Mouse (Mus musculus) heart, postnatal 36 days (tissue): ENCODE measurements around the gene Pakap. TPM values are rescaled to one million over a fixed set of nuclear protein-coding genes. Genes with fewer than 3 reads are reported as not detected.

Source experiments
- DNase-seq, 2 experiments: peaks; one replicate each; pipeline ENCODE4 v3.0.0; 2021 to 2022
- intact Hi-C: fragments of 180-260 bp; cut with DNase I; formaldehyde crosslinking; loops from one replicate; pipeline ENCODE4 v1.15.1; 2025
- total RNA-seq, 2 experiments: library from RNA; stranded (reverse); gene quantifications; 2 replicates each; pipeline ENCODE4 v1.2.3; 2021

Pakap gene
- total RNA-seq, 2 experiments from 2014 or later, result 33.1 to 33.7 TPM

DNA sequence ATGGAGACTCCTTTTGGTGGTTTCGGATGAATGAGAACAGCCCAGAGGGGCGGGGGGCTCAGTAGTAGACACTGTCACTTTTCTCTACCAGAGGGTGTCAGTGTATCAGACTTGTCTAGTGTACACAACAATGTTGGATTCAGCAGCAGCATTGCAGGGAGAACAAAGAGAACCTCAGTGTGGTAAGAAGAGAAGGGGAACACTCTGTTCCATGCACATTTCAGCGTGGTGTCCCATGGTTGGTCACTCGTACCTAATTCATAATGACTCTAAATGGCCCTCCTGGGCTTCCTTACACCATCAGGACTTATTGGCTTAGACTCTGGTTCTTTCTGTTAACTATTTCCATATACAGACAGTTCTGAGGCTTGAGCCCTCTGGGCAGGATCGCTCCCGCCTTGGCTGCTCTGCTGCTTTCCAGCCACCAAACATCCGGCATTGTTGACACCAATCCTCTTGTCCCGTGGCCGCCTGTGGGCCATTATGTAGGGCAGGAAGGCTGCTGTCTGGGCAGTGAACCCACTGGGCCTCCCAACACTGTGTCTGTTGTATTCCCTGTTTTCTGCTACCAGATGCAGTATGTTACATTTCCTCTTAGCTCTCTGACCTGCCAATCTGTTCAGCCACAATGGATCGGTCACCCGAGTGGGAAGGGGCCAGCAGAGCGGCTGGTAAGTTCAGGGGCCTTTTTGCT lies 130.1 kb downstream of the Pakap start:
- intact Hi-C loops, result no loop called here

DNA sequence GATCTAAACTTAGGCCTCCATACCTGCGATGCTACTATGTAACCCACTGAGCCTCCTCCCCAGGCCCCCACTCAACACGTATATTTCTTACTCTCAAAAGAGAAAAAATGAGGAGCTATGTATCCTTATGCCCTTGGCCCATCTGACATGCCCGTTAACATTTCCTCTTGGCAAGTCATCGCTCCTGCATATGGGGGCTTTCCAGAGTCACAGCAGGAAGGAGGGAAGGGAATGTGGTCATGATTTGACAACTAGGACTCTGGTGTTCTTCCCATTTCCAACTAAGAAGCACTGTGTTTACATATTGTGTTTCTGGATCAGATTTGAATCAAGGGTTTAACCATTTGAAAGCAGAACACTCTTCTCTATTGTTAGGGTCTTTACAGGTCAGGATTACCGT lies 133.6 kb downstream of the Pakap start:
- intact Hi-C loops, result no loop called here
- no peak for DNase-seq

More for the DNA sequence above, 130.1 kb downstream of the Pakap start:
- no peak for DNase-seq

GRCm38 (mm10) chr4:57703574-57704470 lies 135.8 kb downstream of the Pakap start:
- intact Hi-C loops, result no loop called here
- DNase-seq, result no peak

GRCm38 (mm10) chr4:57704575-57704974 lies 136.6 kb downstream of the Pakap start:
- intact Hi-C loops, result no loop called here
- no peak for DNase-seq

DNA sequence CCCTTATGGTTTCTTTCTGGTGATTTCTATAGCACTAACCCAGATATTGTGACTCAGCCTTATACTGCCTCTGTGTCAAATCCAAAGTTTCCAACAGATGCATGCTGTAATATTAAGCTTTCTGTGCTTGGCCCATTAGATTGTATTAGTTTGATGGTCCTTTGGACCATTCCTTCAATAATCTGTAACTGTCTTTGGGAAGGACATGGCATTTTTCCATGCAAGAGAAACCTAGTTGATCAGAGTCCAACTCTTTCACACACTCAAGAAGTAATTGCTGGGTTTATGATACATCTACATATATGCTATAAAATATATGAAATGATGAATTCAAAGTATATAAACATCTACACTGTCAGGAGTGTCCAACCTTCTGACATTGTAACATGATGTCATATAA lies 147.9 kb downstream of the Pakap start:
- DNase-seq, result no peak
- intact Hi-C loops, result loop anchor here (2.0 kb wide), 1 partner anchor 43 kb away; no protein-coding TSS in a partner anchor

- intact Hi-C loops, result loop anchor here (2.0 kb wide), 1 partner anchor 44 kb away; no protein-coding TSS in a partner anchor
- DNase-seq, result no peak
Observed at GRCm38 (mm10) chr4:57716735-57717134, 148.8 kb downstream of the Pakap start.

DNA sequence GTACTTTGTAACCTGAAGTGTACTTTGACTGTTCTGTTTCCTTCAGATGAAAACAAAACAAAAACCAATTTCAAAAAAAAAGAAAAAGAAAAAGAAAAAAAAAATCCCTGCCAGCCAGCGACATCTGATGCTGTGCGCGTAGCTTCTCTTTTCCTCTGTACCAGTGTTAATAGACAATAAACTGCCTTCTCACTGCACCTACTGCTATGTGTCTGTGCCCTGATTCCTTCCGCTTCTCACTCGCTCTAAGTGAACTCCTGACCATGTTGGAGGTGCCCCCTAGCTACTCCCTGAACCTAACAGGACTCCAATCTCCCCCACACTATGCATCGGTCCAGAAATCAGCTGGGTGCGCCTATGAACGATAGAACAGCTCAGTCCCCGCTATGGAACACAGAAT lies 149.4 kb downstream of the Pakap start, which contains the start of gene Akap2:
Akap2 (plus strand) TSS at position 304 of the 400 bp plus-strand sequence.
- intact Hi-C loops, result loop anchor here (2.0 kb wide), 1 partner anchor 45 kb away; no protein-coding TSS in a partner anchor
- DNase-seq, result no peak

GRCm38 (mm10) chr4:57719370-57719769 lies 151.4 kb downstream of the Pakap start:
- intact Hi-C loops, result no loop called here
- no peak for DNase-seq

GRCm38 (mm10) chr4:57720869-57721361 lies 152.9 kb downstream of the Pakap start:
- no peak for DNase-seq
- intact Hi-C loops, result loop anchor here (5.0 kb wide), 1 partner anchor 161 kb away; no protein-coding TSS in a partner anchor

- DNase-seq, result no peak
- intact Hi-C loops, result loop anchor here (5.0 kb wide), 1 partner anchor 160 kb away; no protein-coding TSS in a partner anchor
Observed at GRCm38 (mm10) chr4:57722296-57722695, 154.3 kb downstream of the Pakap start.

DNA sequence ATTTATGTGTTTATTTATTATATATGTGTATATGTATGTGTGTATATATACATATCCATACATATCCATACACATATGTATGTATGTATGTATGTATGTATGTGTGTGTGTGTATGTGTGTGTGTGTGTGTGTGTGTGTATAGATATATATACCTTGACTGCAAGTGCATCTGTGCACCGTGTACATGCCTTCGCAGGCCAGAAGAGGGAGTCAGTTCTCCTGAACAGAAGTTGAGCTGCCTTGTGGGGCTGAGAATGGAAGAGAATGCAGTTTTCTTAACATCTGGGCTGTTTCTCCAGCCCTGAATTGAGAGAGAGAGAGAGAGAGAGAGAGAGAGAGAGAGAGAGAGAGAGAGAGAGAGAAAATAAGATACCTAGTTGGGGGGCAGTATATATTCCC lies 155.7 kb downstream of the Pakap start:
- intact Hi-C loops, result loop anchor here (5.0 kb wide), 1 partner anchor 159 kb away; no protein-coding TSS in a partner anchor
- no peak for DNase-seq

- no peak for DNase-seq
- intact Hi-C loops, result loop anchor here (5.0 kb wide), 1 partner anchor 52 kb away; no protein-coding TSS in a partner anchor
Observed at GRCm38 (mm10) chr4:57725569-57725968, 157.6 kb downstream of the Pakap start.

DNA sequence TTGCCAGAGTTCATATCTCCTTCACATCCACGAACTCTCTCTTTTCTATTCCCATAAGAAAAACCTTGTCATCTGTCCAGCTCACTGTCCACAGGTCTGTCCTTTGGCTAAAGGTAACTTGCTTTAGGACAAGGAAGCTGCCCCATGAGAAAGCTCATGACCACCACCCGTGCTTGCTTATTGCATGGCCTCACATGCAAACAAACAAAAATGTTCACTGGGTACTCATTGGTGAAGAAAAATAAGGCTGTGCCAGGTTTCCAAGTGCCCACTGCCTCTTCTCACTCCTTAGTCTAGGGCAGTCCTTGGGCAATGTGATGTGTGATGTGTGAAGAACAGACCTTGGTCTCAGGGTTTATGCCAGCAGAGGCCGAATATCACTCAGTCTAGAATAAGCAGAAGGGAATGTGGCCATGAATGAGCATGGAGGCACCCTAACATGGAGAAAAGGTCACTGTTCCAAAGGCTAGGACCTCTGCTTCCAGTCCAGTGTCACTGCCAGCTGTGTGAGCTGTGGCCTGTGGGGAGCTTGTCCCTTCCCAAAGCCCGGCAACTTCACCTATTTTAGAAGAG lies 160.7 kb downstream of the Pakap start:
- intact Hi-C loops, result loop anchor here (5.0 kb wide), 1 partner anchor 49 kb away; no protein-coding TSS in a partner anchor
- no peak for DNase-seq

DNA sequence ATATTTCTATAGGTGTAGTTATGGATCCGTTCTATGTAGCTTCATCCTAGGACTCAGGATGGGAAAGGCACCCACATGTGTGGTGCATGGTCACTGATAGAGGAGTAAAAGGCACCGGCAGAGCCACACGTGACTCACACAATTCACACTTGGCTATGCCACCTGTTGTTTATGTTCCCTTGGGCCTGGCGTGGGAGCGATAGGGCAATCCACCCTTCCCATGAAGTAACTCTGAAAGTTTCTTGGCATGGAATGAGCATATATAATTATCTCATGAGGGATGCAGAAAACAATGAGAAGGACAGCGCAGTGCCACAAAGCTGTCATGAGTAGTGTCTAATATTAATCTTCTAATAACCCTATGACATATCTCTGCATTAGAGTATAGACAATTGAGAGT lies 162.1 kb downstream of the Pakap start:
- intact Hi-C loops, result no loop called here

DNA sequence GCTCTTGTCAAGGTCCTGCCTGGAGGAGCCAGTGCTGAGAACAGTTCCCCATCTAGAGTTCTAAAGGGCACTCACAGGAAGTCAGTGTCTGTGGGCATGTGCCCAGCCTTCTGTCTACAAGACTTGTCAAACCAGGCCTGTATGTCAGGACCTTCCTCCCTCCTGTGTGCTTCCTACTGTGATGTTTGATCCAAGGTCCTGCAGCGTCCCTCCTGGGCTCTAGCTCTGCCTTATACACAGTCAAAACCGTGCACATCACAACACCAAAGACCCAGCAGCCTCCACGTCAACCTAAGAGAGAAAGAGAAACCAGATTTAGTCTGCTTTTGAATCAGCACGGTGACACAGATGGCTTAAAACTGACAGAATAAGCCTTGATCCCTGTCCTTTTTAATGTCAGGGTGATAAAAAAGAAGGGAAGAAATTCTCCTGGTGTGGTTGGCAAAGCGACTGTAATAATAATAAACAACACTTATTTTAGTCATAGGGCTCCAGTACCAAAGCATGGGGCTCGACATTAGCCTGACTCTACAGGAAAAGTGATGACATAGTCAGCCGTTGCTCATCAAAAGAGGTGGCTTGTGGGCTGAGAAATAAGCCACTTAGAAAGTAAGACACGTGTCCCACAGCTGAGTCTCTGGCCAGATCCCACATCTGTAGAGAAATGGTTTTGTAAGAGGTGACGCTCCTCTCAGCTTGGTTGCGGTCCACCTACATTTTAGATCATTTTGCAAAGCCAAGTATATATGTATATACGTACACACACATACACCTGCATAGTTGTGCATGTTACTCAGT lies 163.0 kb downstream of the Pakap start:
- intact Hi-C loops, result no loop called here
- DNase-seq, result no peak

More for the DNA sequence above, 162.1 kb downstream of the Pakap start:
- DNase-seq, result no peak

GRCm38 (mm10) chr4:57732351-57732750 lies 164.4 kb downstream of the Pakap start:
- intact Hi-C loops, result no loop called here
- DNase-seq, result no peak

DNA sequence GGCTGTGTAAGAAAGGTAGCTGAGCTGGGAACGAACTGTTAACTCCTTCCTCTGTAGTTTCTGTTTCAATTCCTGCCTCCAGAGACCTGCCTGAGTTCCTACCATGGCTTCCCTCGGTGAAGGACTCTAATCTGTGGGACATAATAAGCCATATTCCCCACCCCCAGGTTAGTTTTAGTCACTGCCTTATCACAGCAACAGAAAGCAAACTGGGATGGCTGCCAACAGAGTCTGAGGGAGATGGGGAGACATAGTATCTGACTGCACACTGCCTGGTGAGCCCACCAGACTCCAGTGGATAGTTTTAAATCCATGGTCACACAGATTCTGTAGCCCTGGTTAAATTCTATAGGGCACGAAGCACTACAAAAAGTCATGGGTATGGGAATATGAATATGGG lies 165.5 kb downstream of the Pakap start:
- intact Hi-C loops, result no loop called here
- no peak for DNase-seq

DNA sequence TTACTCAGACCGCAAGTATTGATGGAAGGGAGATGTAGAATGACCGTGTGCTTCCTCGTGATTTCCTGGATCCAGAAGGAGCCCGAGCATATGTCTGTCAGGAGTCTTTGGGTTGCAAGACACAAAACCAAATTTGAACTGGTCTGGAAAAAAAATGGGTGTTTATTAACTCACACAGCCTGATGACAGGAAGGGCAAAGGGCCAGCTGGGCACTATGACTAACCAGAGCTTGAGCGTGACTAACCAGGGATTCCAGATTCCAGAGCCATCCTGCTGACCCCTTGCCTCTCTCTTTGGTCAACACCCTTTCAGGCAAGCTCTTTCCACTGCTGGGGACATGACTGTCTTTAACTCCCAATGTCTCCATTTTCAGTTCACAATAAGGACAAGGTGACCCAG lies 167.4 kb downstream of the Pakap start:
- no peak for DNase-seq

DNA sequence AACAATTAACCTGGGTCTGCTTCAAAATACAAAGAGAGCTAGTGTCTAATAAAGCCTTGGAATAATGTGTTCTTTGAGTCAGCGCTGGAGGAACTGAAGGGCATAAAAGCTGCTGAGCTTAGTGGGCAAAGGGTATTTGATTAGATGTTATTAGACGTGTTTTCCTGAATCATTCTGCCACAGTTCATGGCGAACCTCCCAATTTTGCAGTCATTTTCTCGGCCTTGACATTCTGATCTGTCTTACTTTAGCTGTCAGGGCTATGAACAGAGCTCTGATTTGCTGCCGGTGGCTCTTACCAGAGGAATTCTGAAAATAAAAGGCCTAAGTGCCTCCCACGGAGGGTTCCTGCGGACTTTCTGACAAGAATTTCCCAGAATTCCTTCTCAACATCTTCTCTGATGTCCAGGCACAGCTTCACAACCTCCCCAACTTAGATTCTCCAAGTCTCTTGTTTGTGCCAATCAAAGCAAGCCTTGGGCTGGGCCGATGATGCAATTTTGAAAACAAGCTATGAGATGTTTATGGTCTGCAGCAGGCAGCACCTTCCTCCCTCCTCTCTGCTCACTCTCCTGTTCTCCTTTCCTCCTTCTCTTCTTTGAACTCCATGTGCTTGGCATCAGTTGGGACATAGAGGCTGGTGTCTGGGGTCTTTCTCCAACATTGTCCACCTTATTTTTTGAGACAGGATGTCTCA lies 171.0 kb downstream of the Pakap start:
- intact Hi-C loops, result no loop called here

More for the DNA sequence above, 167.4 kb downstream of the Pakap start:
- intact Hi-C loops, result no loop called here

More for the DNA sequence above, 171.0 kb downstream of the Pakap start:
- no peak for DNase-seq
